Mouse (Mus musculus): Measurements from ENCODE around the gene Plekho2.

DNA sequence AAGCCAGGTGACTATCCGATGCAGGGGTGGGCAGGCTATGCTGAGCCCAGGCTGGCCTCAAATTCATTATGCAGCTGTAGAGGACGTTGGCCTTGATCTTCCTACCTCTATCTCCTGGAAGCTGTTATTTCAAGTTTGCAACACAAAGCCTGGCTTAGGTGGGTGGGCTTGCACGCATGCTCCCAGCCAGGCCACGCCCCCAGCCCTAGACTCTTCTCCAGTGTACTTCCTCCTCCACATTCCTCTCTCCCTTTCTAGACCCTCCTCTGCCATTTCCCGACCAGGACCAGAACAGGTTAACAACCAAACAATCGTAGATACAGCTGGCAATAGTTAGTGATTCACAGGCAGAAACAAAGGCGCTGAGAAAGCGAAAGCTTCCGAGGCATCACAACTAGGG lies 13.8 kb upstream of the Plekho2 start:
- TF ChIP-seq CTCF (IDR thresholded peaks at IDR 0.05; ENCODE audit: control insufficient read depth, insufficient read depth, insufficient replicate concordance, low read depth, low read length) (no peak), POLR2A (IDR thresholded peaks at IDR 0.05; ENCODE audit: control insufficient read depth, low read depth, low read length) (no peak)

All from testis, adult 2 months (tissue).